Mouse (Mus musculus) heart, postnatal 4 days (tissue): ENCODE results near the gene Adcy5. TPM values are rescaled to one million over a fixed set of nuclear protein-coding genes. Genes with fewer than 3 reads are reported as not detected.

Experiments used
- DNase-seq: peaks from one replicate; pipeline ENCODE4 v3.0.0; 2021
- total RNA-seq, 2 experiments: library from RNA; stranded (reverse); gene quantifications; 2 replicates each; pipeline ENCODE4 v1.2.3; 2021

The Adcy5 gene
- total RNA-seq, 2 experiments from 2014 or later = 65.2 to 65.7 TPM

- no peak for DNase-seq
These were observed 164.7 kb downstream of the Adcy5 start for GRCm38 (mm10) chr16:35319335-35319734.

GRCm38 (mm10) chr16:35319773-35320172 lies 165.1 kb downstream of the Adcy5 start:
- no peak for DNase-seq

GRCm38 (mm10) chr16:35330451-35330850 lies 175.8 kb downstream of the Adcy5 start:
- no peak for DNase-seq

Other genes starting within 250 kb of the Adcy5 start
- 10 to 100 TPM; 10.7 to 13.7 TPM for gene Hacd2, start 132.4 kb upstream of the Adcy5 start, total RNA-seq
- 10 to 100 TPM; 16.7 to 18.3 TPM for gene Sec22a, start 209.0 kb downstream of the Adcy5 start, total RNA-seq